Mouse (Mus musculus): Measurements from ENCODE around the gene Chsy1. TPM values are rescaled to one million over a fixed set of nuclear protein-coding genes. Genes with fewer than 3 reads are reported as not detected.
A peak's percentile ranks its signal among the peaks of the same experiment; 100 is the strongest.

Chsy1 gene
- polyA plus RNA-seq, 1 experiment from 2014 or later: 13.4 TPM

GRCm38 (mm10) chr7:66091553-66091952, 17.8 kb upstream of the Chsy1 start:
- Histone ChIP-seq H3K4me1 (no peaks in the 10 kb centered on the region), H3K27me3 (replicated peaks; ENCODE audit: low read depth, poor library complexity, severe bottlenecking) (no peaks in the 10 kb centered on the region), H3K4me3 (no peak overlapping the region), H3K9me3 (no peaks in the 10 kb centered on the region), H3K27ac (replicated peaks) (no peak overlapping the region), H3K36me3 (replicated peaks) (peaks cover 63% of the 10 kb centered on the region)
- no peak for DNase-seq (ENCODE audit: low spot score)
- 84% methylated on average over 7 of the region's 7 CpGs for WGBS

- H3K9me3 ChIP-seq: no peaks in the 10 kb centered on the region
- no peak for DNase-seq (ENCODE audit: low spot score)
- no peak overlapping the region for H3K4me3 ChIP-seq
- peaks cover 52% of the 10 kb centered on the region for H3K36me3 ChIP-seq (replicated peaks)
- 91% methylated on average over 8 of the region's 8 CpGs for WGBS
- no peaks in the 10 kb centered on the region for H3K4me1 ChIP-seq
- no peak overlapping the region for H3K27ac ChIP-seq (replicated peaks)
- no peaks in the 10 kb centered on the region for H3K27me3 ChIP-seq (replicated peaks; ENCODE audit: low read depth, poor library complexity, severe bottlenecking)
Observed at GRCm38 (mm10) chr7:66092656-66093055, 16.7 kb upstream of the Chsy1 start.

GRCm38 (mm10) chr7:66094141-66094540, 15.2 kb upstream of the Chsy1 start:
- no peak for DNase-seq (ENCODE audit: low spot score)
- Histone ChIP-seq H3K27ac (replicated peaks) (no peak overlapping the region), H3K4me3 (no peak overlapping the region), H3K27me3 (replicated peaks; ENCODE audit: low read depth, poor library complexity, severe bottlenecking) (no peaks in the 10 kb centered on the region), H3K36me3 (replicated peaks) (peaks cover 37% of the 10 kb centered on the region), H3K9me3 (no peaks in the 10 kb centered on the region), H3K4me1 (no peaks in the 10 kb centered on the region)
- WGBS: 78% methylated on average over 5 of the region's 5 CpGs

- WGBS: 87% methylated on average over 7 of the region's 7 CpGs
- no peaks in the 10 kb centered on the region for H3K4me1 ChIP-seq
- DNase-seq (ENCODE audit: low spot score): no peak
- H3K27me3 ChIP-seq (replicated peaks; ENCODE audit: low read depth, poor library complexity, severe bottlenecking): no peaks in the 10 kb centered on the region
- H3K36me3 ChIP-seq (replicated peaks): no peaks in the 10 kb centered on the region
- H3K27ac ChIP-seq (replicated peaks): no peak overlapping the region
- no peak overlapping the region for H3K4me3 ChIP-seq
- H3K9me3 ChIP-seq: no peaks in the 10 kb centered on the region
Observed at GRCm38 (mm10) chr7:66098803-66099202, 10.5 kb upstream of the Chsy1 start.

- Histone ChIP-seq H3K36me3 (replicated peaks) (no peaks in the 10 kb centered on the region), H3K9me3 (no peaks in the 10 kb centered on the region), H3K4me1 (no peaks in the 10 kb centered on the region), H3K27me3 (replicated peaks; ENCODE audit: low read depth, poor library complexity, severe bottlenecking) (no peaks in the 10 kb centered on the region), H3K27ac (replicated peaks) (no peak overlapping the region), H3K4me3 (no peak overlapping the region)
- no peak for DNase-seq (ENCODE audit: low spot score)
- WGBS: 6% methylated on average over 4 of the region's 4 CpGs
Observed at GRCm38 (mm10) chr7:66101866-66102265, 7.4 kb upstream of the Chsy1 start.

GRCm38 (mm10) chr7:66104531-66104930, 4.8 kb upstream of the Chsy1 start:
- H3K36me3 ChIP-seq (replicated peaks): no peaks in the 10 kb centered on the region
- no peaks in the 10 kb centered on the region for H3K27me3 ChIP-seq (replicated peaks; ENCODE audit: low read depth, poor library complexity, severe bottlenecking)
- no peaks in the 10 kb centered on the region for H3K9me3 ChIP-seq
- H3K4me3 ChIP-seq: no peak overlapping the region
- H3K27ac ChIP-seq (replicated peaks): no peak overlapping the region
- peaks cover 6% of the 10 kb centered on the region; the same call in 1 of the 2 replicates for H3K4me1 ChIP-seq
- WGBS: 88% methylated on average over 5 of the region's 5 CpGs
- no peak for DNase-seq (ENCODE audit: low spot score)

- Histone ChIP-seq H3K27ac (replicated peaks) (no peak overlapping the region), H3K9me3 (no peaks in the 10 kb centered on the region), H3K36me3 (replicated peaks) (no peaks in the 10 kb centered on the region), H3K27me3 (replicated peaks; ENCODE audit: low read depth, poor library complexity, severe bottlenecking) (no peaks in the 10 kb centered on the region), H3K4me3 (no peak overlapping the region), H3K4me1 (peaks cover 9% of the 10 kb centered on the region)
- WGBS: 73% methylated on average over 4 of the region's 4 CpGs
- no peak for DNase-seq (ENCODE audit: low spot score)
Observed at GRCm38 (mm10) chr7:66105771-66106170, 3.5 kb upstream of the Chsy1 start.

- peaks cover 17% of the 10 kb centered on the region for H3K4me1 ChIP-seq
- H3K9me3 ChIP-seq: no peaks in the 10 kb centered on the region
- no peak overlapping the region for H3K4me3 ChIP-seq
- no peaks in the 10 kb centered on the region for H3K36me3 ChIP-seq (replicated peaks)
- no peaks in the 10 kb centered on the region for H3K27me3 ChIP-seq (replicated peaks; ENCODE audit: low read depth, poor library complexity, severe bottlenecking)
- WGBS: 76% methylated on average over 7 of the region's 7 CpGs
- DNase-seq (ENCODE audit: low spot score): no peak
- H3K27ac ChIP-seq (replicated peaks): no peak overlapping the region
Observed at GRCm38 (mm10) chr7:66106581-66107056, 2.7 kb upstream of the Chsy1 start.

- H3K27ac ChIP-seq (replicated peaks): no peak overlapping the region
- 79% methylated on average over 11 of the region's 11 CpGs for WGBS
- no peaks in the 10 kb centered on the region for H3K36me3 ChIP-seq (replicated peaks)
- H3K27me3 ChIP-seq (replicated peaks; ENCODE audit: low read depth, poor library complexity, severe bottlenecking): no peaks in the 10 kb centered on the region
- DNase-seq (ENCODE audit: low spot score): no peak
- H3K4me1 ChIP-seq: peaks cover 20% of the 10 kb centered on the region
- H3K9me3 ChIP-seq: no peaks in the 10 kb centered on the region
- no peak overlapping the region for H3K4me3 ChIP-seq
Observed at GRCm38 (mm10) chr7:66107206-66107605, 2.1 kb upstream of the Chsy1 start.

- Histone ChIP-seq H3K36me3 (replicated peaks) (peaks cover 4% of the 10 kb centered on the region; the same call in 1 of the 2 replicates), H3K27ac (replicated peaks) (no peak overlapping the region), H3K27me3 (replicated peaks; ENCODE audit: low read depth, poor library complexity, severe bottlenecking) (no peaks in the 10 kb centered on the region), H3K4me3 (no peak overlapping the region), H3K9me3 (no peaks in the 10 kb centered on the region), H3K4me1 (peaks cover 23% of the 10 kb centered on the region)
- 14% methylated on average over 7 of the region's 7 CpGs for WGBS
- DNase-seq (ENCODE audit: low spot score): peak; percentile 38
Observed at GRCm38 (mm10) chr7:66107930-66108329, 1.4 kb upstream of the Chsy1 start.

- no peaks in the 10 kb centered on the region for H3K27me3 ChIP-seq (replicated peaks; ENCODE audit: low read depth, poor library complexity, severe bottlenecking)
- peak overlapping the region; percentile 98 for H3K4me3 ChIP-seq
- H3K9me3 ChIP-seq: no peaks in the 10 kb centered on the region
- WGBS: under 1% methylated on average over 77 of the region's 77 CpGs
- DNase-seq (ENCODE audit: low spot score): peak; percentile 68
- H3K27ac ChIP-seq (replicated peaks): peak overlapping the region; percentile 96
- H3K4me1 ChIP-seq: peaks cover 35% of the 10 kb centered on the region
- peaks cover 17% of the 10 kb centered on the region for H3K36me3 ChIP-seq (replicated peaks)
Observed at GRCm38 (mm10) chr7:66109855-66110635, 730 bp downstream of the Chsy1 start.

GRCm38 (mm10) chr7:66110636-66111112, 1.4 kb downstream of the Chsy1 start:
- Histone ChIP-seq H3K4me1 (peaks cover 41% of the 10 kb centered on the region), H3K27ac (replicated peaks) (peak overlapping the region; percentile 96)
- DNase-seq (ENCODE audit: low spot score): peak; percentile 39

GRCm38 (mm10) chr7:66111211-66111610, 1.9 kb downstream of the Chsy1 start:
- H3K4me1 ChIP-seq: peaks cover 47% of the 10 kb centered on the region
- H3K36me3 ChIP-seq (replicated peaks): peaks cover 19% of the 10 kb centered on the region
- H3K4me3 ChIP-seq: peak overlapping the region; percentile 98
- no peak for DNase-seq (ENCODE audit: low spot score)
- 65% methylated on average over 10 of the region's 10 CpGs for WGBS
- H3K27ac ChIP-seq (replicated peaks): peak overlapping the region; percentile 96
- no peaks in the 10 kb centered on the region for H3K27me3 ChIP-seq (replicated peaks; ENCODE audit: low read depth, poor library complexity, severe bottlenecking)
- H3K9me3 ChIP-seq: no peaks in the 10 kb centered on the region

More at GRCm38 (mm10) chr7:66110636-66111112, 1.4 kb downstream of the Chsy1 start:
- Histone ChIP-seq H3K4me3 (peak overlapping the region; percentile 98), H3K9me3 (no peaks in the 10 kb centered on the region), H3K27me3 (replicated peaks; ENCODE audit: low read depth, poor library complexity, severe bottlenecking) (no peaks in the 10 kb centered on the region), H3K36me3 (replicated peaks) (peaks cover 19% of the 10 kb centered on the region)
- WGBS: 6% methylated on average over 10 of the region's 10 CpGs
